In the genomic region with DNA sequence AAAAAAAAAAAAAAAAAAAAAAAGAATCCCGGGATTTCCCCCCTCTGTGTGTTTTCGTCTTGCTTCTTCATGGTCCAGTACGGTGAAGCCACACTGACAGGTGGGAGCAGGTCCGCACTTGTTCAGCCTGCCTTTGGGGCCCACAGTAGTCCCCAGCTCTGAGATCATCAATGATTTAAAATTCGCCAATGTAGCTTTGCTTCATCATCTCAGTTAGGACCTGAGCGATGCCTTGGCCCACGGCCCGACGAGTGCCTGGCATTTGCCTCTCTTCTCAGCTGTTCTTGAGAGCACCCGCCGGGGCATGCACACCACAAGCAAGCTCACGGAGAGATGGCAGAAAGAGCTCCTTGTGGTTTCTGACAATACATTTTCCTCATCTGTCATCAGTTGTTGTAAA, we compare ENCODE assay signal across 17 mouse cellular contexts. TPM values are rescaled to one million over a fixed set of nuclear protein-coding genes. Genes with fewer than 3 reads are reported as not detected.
DNase-seq lines count a peak whose midpoint lies in the region; ATAC-seq lines count a peak whose summit lies in the region.
"Had no signal": no experiment of that assay in that cellular context is flagged by ENCODE, and none has a peak within 500 bp of the region (broad histone marks: within the 10 kb centered on the region; RNA-seq: fewer than 3 reads in every experiment).

No protein-coding gene starts in this region.

- intact Hi-C loops in left cerebral cortex, postnatal 4 days (cut with DNase I) = no loop called here

- peaks cover 10% of the 10 kb centered on the region for H3K4me1 ChIP-seq in heart, embryonic 12.5 days (replicated peaks)

- H3K9me3 ChIP-seq in heart, embryonic 12.5 days (replicated peaks) = no peaks in the 10 kb centered on the region
- H3K9me3 ChIP-seq: G1E; liver, embryonic 13.5 days; midbrain, embryonic 15.5 days had no signal

- H3K36me3 ChIP-seq in heart, embryonic 12.5 days = no peaks in the 10 kb centered on the region
- H3K36me3 ChIP-seq: liver, embryonic 13.5 days; midbrain, embryonic 15.5 days had no signal

- H3K27ac ChIP-seq in heart, embryonic 12.5 days (ENCODE audit: poor library complexity, severe bottlenecking) = no peak overlapping the region
- H3K27ac ChIP-seq: midbrain, embryonic 15.5 days had no signal

- DNase-seq in cerebellum, postnatal 14 days = peak; percentile 45 to 51
- no peak for DNase-seq in cerebellum, adult 11-12 months
- DNase-seq in left cerebral cortex, postnatal 4 days = peak; percentile 58
- DNase-seq in left cerebral cortex, adult 8-10 months (ENCODE audit: low spot score in 2 of 2) = no peak
- DNase-seq in induced T-regulatory cell, adult 2 months (ENCODE audit: low read depth) = peak; percentile 69
- peak; percentile 63 to 68 for DNase-seq in thymus, postnatal 36 days
- DNase-seq in right cerebral cortex, postnatal 25 days = no peak
- DNase-seq: adrenal gland, postnatal 25 days; kidney, adult 11 months; kidney, postnatal 14 days; liver, embryonic 13.5 days; lung, postnatal 4 days; retina, postnatal 1 day; spleen, adult 18-20 months had no signal

- no peak overlapping the region for H3K4me3 ChIP-seq in heart, embryonic 12.5 days
- H3K4me3 ChIP-seq: midbrain, embryonic 15.5 days had no signal

- WGBS in heart, embryonic 12.5 days = 87% methylated on average over 12 of the region's 12 CpGs

- no peak overlapping the region for H3K4me2 ChIP-seq in heart, embryonic 12.5 days
- H3K4me2 ChIP-seq: midbrain, embryonic 15.5 days had no signal

- no peak for ATAC-seq in heart, embryonic 12.5 days (ENCODE audit: insufficient number of reproducible peaks, low FRiP score)
- ATAC-seq: midbrain, embryonic 15.5 days had no signal

- no peak overlapping the region for H3K9ac ChIP-seq in heart, embryonic 12.5 days
- H3K9ac ChIP-seq: midbrain, embryonic 15.5 days had no signal

- H3K27me3 ChIP-seq in heart, embryonic 12.5 days (replicated peaks) = no peaks in the 10 kb centered on the region
- H3K27me3 ChIP-seq: liver, embryonic 13.5 days; midbrain, embryonic 15.5 days had no signal

RNA-seq across cellular contexts. Expression of gene Irgm2, which starts 1.6 kb away (rescaled TPM):
- 1 to 10 TPM in 1 of 2 experiments, under 1 TPM in 1; 0.79 to 1.2 TPM for total RNA-seq in left cerebral cortex, postnatal 4 days (2021)
- total RNA-seq in left cerebral cortex, adult 8-10 months (2022) = 1 to 10 TPM; 2.0 to 3.3 (median 2.7) TPM
- polyA plus RNA-seq in heart, embryonic 12.5 days (2016; fragmentation: Nextera tagmentation; extraction: Ambion mirVana) = 2.8 and 3.7 TPM in 2 replicates

RNA-seq across cellular contexts. Expression of gene Igtp, which starts 1.7 kb away (rescaled TPM):
- under 1 TPM; 0.66 to 0.79 TPM for total RNA-seq in left cerebral cortex, postnatal 4 days (2021)
- 1 to 10 TPM; 4.5 to 6.8 (median 5.5) TPM for total RNA-seq in left cerebral cortex, adult 8-10 months (2022)
- polyA plus RNA-seq in heart, embryonic 12.5 days (2016; fragmentation: Nextera tagmentation; extraction: Ambion mirVana) = 3.7 and 3.9 TPM in 2 replicates

RNA-seq across cellular contexts. Expression of gene Mrpl22, which starts 29.6 kb away (rescaled TPM):
- total RNA-seq in left cerebral cortex, postnatal 4 days (2021) = 10 to 100 TPM; 37.6 to 37.9 TPM
- total RNA-seq in left cerebral cortex, adult 8-10 months (2022) = 10 to 100 TPM; 25.9 to 37.3 (median 35.7) TPM
- polyA plus RNA-seq in heart, embryonic 12.5 days (2016; fragmentation: Nextera tagmentation; extraction: Ambion mirVana) = 102 and 109 TPM in 2 replicates

RNA-seq across cellular contexts. Expression of gene Gemin5, which starts 32.7 kb away (rescaled TPM):
- 10 to 100 TPM; 21.3 to 22.0 TPM for total RNA-seq in left cerebral cortex, postnatal 4 days (2021)
- 10 to 100 TPM; 16.9 to 22.0 (median 19.8) TPM for total RNA-seq in left cerebral cortex, adult 8-10 months (2022)
- 14.9 and 16.5 TPM in 2 replicates for polyA plus RNA-seq in heart, embryonic 12.5 days (2016; fragmentation: Nextera tagmentation; extraction: Ambion mirVana)

Comparison
In these comparisons a context has a peak if more than half of its experiments do, and no peak if none do; other contexts are left out.
1. DNase-seq: peak in cerebellum, postnatal 14 days (2 of 2), left cerebral cortex, postnatal 4 days (single experiment), induced T-regulatory cell, adult 2 months (single experiment) and thymus, postnatal 36 days (2 of 2); none in cerebellum, adult 11-12 months (single experiment), left cerebral cortex, adult 8-10 months (0 of 2) and right cerebral cortex, postnatal 25 days (single experiment).